Mouse (Mus musculus) erythroblast, embryonic 14.5 days (primary cell): ENCODE measurements around the gene Tmed4. TPM values are rescaled to one million over a fixed set of nuclear protein-coding genes. Genes with fewer than 3 reads are reported as not detected.

Source experiments
- H3K27me3 ChIP-seq: 2 replicates; pipeline ENCODE4 v1.6.1; 2012; ENCODE audit warnings: inconsistent platforms; ENCODE audit not compliant: control insufficient read depth
- H3K36me3 ChIP-seq: 2 replicates; pipeline ENCODE4 v1.6.1; 2012; ENCODE audit warnings: mild to moderate bottlenecking, inconsistent platforms; ENCODE audit not compliant: control insufficient read depth
- H3K4me1 ChIP-seq: 2 replicates; pipeline ENCODE4 v1.6.1; 2012; ENCODE audit warnings: inconsistent platforms; ENCODE audit not compliant: control insufficient read depth
- H3K4me3 ChIP-seq: replicated peaks from 2 replicates; pipeline ENCODE3; 2012; ENCODE audit warnings: moderate library complexity, mild to moderate bottlenecking, inconsistent platforms
- H3K9me3 ChIP-seq: 2 replicates; pipeline ENCODE4 v1.6.1; 2012; ENCODE audit warnings: low read length, inconsistent platforms, mixed read lengths; ENCODE audit not compliant: control insufficient read depth
- GATA1 ChIP-seq: IDR thresholded peaks from 2 replicates; pipeline ENCODE4 v1.6.1; 2012; ENCODE audit warnings: low read length, inconsistent platforms, mixed read lengths
- TAL1 ChIP-seq: IDR thresholded peaks from 3 replicates; pipeline ENCODE4 v1.6.1; 2012; ENCODE audit warnings: low read length, inconsistent platforms, mixed read lengths
- polyA plus RNA-seq: library from polyadenylated mRNA; stranded (reverse); fragments of >175 nt; gene quantifications from 2 replicates; pipeline ENCODE4 v1.2.3, GENCODE M21; 2012

The Tmed4 gene
- polyA plus RNA-seq, 1 experiment: 3.2 TPM

DNA sequence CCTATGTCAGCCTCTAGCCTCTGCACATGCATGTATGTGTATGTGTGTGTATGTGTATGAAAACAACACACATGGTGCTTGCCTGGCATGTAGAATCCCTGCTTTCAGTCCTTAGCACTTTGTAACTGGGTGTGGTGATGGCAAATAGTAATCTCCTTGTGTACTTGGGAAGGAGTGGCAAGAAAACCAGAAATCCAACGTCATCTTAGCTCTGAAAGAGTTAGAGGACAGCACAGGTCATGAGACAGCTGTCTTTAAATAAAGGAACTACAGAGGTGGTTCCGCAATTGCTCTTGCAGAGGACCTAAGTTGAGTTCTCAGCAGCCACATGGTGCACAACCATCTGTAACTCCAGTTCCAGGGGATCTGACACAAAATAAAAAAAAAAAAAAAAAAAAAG is 24.8 kb upstream of the Tmed4 start:
- TF ChIP-seq GATA1: no peak
- TF ChIP-seq TAL1: no peak
- no peaks in the 10 kb centered on the region for H3K27me3 ChIP-seq
- H3K36me3 ChIP-seq: peaks cover 92% of the 10 kb centered on the region

DNA sequence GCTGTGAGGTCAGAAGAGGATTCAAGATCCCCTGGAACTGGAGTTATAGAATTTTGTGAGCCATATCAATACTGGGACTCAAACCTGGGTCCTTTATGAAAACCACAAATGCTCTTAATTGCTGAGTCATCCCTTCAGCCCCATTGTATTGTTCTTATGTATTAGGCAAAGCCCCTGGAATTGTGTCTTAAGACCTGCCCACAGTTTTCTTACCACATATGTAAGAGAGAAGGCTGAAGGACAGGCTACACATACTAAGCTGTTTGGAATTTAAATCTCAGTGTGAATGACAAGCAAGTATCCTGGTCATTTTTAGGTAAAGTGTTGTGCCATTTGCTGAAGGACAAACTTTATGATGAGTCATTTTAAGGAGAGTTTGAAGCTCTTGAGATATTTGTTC is 21.4 kb upstream of the Tmed4 start:
- Histone ChIP-seq H3K27me3 (no peaks in the 10 kb centered on the region), H3K4me3 (peak overlapping the region; percentile 21), H3K36me3 (peaks cover 79% of the 10 kb centered on the region), H3K9me3 (no peaks in the 10 kb centered on the region), H3K4me1 (peaks cover 72% of the 10 kb centered on the region)
- no peak for TF ChIP-seq TAL1
- TF ChIP-seq GATA1: no peak

More for the DNA sequence above, 24.8 kb upstream of the Tmed4 start:
- no peaks in the 10 kb centered on the region for H3K9me3 ChIP-seq
- H3K4me1 ChIP-seq: peaks cover 50% of the 10 kb centered on the region
- no peak overlapping the region for H3K4me3 ChIP-seq

DNA sequence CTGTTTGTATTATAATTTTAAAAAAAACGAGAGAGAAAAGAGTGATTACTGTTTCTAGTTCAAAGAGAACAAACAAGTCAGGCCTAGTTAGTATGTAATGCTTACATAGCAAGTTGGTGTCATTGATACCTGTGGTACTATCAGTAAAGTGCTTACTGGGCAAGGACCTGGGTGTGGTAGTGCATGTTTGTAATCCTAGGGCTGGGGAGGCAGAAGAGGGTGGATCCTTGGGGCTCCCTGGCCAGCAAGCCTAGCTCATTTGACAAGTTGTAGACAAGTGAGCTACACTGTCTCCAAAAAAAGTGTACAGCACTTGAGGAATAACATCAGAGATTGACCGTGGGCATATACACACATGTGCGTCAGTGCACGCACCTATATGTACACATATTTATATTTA is 20.0 kb upstream of the Tmed4 start:
- H3K4me3 ChIP-seq: peak overlapping the region; percentile 74
- TF ChIP-seq TAL1 (no peak), GATA1 (no peak)
- no peaks in the 10 kb centered on the region for H3K9me3 ChIP-seq
- H3K27me3 ChIP-seq: no peaks in the 10 kb centered on the region
- H3K36me3 ChIP-seq: peaks cover 64% of the 10 kb centered on the region
- H3K4me1 ChIP-seq: peaks cover 79% of the 10 kb centered on the region

DNA sequence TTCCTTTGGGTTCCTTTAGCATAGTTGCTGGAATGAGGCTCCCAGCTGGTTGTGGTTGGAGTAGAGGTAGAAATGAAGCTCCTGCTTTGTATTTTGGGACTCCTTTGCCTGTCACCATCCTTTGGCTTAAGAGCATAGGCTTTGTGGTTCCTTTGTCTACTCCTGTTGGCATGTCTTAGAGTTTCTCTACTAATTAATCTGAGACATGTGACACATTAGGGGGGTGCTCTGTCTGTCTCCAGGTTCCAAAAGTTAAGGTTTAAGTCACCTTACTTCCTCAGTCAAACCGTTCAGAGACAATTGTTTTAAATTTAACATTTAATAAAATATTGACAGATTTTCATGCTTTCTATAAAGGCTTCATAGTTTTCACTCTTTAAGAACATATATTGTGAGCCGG is 18.9 kb upstream of the Tmed4 start:
- Histone ChIP-seq H3K9me3 (no peaks in the 10 kb centered on the region; the same call in 1 of the 2 replicates), H3K36me3 (peaks cover 54% of the 10 kb centered on the region), H3K27me3 (no peaks in the 10 kb centered on the region), H3K4me3 (peak overlapping the region; percentile 74), H3K4me1 (peaks cover 74% of the 10 kb centered on the region)
- TF ChIP-seq GATA1 (no peak), TAL1 (no peak)

GRCm38 (mm10) chr11:6292988-6293349 is 18.3 kb upstream of the Tmed4 start:
- Histone ChIP-seq H3K36me3 (peaks cover 48% of the 10 kb centered on the region), H3K4me3 (peak overlapping the region; percentile 74), H3K4me1 (peaks cover 70% of the 10 kb centered on the region), H3K9me3 (no peaks in the 10 kb centered on the region; the same call in 1 of the 2 replicates), H3K27me3 (no peaks in the 10 kb centered on the region)
- TF ChIP-seq GATA1 (no peak), TAL1 (no peak)

DNA sequence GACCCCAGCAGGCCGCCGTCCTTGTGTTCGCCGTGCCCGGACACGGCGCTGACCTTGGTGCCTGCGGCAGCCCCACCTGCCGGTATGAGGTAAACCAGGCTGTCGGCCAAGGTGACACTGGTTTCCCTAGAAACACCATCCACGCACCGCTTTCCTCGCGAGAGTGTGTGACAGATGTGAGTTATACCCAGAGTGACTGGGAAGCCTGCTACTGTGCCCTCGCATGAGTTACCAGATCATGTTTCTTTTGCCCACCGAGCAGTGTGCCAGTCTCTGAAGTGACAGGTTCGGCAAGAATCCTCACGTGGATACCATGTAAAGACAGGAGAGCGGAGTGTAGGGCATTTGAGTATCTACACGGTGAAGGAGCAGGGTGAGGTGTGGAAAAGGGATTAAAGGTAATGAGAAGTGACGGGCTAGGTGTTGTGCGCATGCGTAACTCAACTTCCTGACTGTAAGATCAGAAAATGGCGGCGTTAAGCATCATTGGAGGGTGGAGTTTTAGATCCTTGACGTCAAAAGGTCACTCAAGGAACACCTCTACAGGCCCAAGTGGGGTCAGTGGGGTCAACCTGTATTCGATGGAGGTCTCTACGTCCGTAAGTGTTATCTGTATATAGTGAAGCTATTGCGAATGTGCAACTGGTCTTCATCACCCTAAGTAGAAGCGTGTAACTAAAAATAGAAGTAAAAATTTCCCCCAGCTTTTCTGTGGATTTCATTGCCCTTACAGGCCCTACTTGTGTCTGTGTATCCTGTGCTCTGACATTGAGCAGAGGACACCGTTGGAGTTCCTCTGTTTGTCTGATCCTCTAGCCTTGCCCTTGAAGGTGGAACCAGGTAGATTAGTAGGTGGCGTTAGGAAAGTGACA is 17.7 kb upstream of the Tmed4 start:
- Histone ChIP-seq H3K9me3 (no peaks in the 10 kb centered on the region; the same call in 1 of the 2 replicates), H3K36me3 (peaks cover 41% of the 10 kb centered on the region), H3K27me3 (no peaks in the 10 kb centered on the region), H3K4me1 (peaks cover 66% of the 10 kb centered on the region), H3K4me3 (peak overlapping the region; percentile 74)
- TF ChIP-seq TAL1: no peak
- TF ChIP-seq GATA1: no peak

- no peak for TF ChIP-seq GATA1
- no peak for TF ChIP-seq TAL1
- H3K36me3 ChIP-seq: peaks cover 34% of the 10 kb centered on the region
These were observed 16.9 kb upstream of the Tmed4 start, which contains the start of gene Ogdh for GRCm38 (mm10) chr11:6291401-6292115. TSS of gene Ogdh (plus strand) at chr11:6291633.

GRCm38 (mm10) chr11:6290883-6291282 is 16.2 kb upstream of the Tmed4 start:
- Histone ChIP-seq H3K4me3 (peak overlapping the region; percentile 74), H3K36me3 (peaks cover 27% of the 10 kb centered on the region), H3K27me3 (no peaks in the 10 kb centered on the region; the same call in 1 of the 2 replicates), H3K9me3 (peaks cover 2% of the 10 kb centered on the region), H3K4me1 (peaks cover 52% of the 10 kb centered on the region)
- TF ChIP-seq TAL1: no peak
- TF ChIP-seq GATA1: no peak

More at GRCm38 (mm10) chr11:6291401-6292115, 16.9 kb upstream of the Tmed4 start, which contains the start of gene Ogdh:
- Histone ChIP-seq H3K4me1 (peaks cover 59% of the 10 kb centered on the region), H3K4me3 (peak within 1 kb of the TSS; percentile 74), H3K27me3 (no peaks in the 10 kb centered on the region), H3K9me3 (no peaks in the 10 kb centered on the region; the same call in 1 of the 2 replicates)

GRCm38 (mm10) chr11:6290138-6290537 is 15.5 kb upstream of the Tmed4 start:
- H3K4me1 ChIP-seq: peaks cover 45% of the 10 kb centered on the region
- peaks cover 21% of the 10 kb centered on the region for H3K36me3 ChIP-seq
- TF ChIP-seq TAL1 (no peak), GATA1 (no peak)
- no peaks in the 10 kb centered on the region; the same call in 1 of the 2 replicates for H3K27me3 ChIP-seq
- no peak overlapping the region for H3K4me3 ChIP-seq
- peaks cover 2% of the 10 kb centered on the region for H3K9me3 ChIP-seq
